Mouse (Mus musculus): ENCODE data around the gene Gm21969. TPM values are rescaled to one million over a fixed set of nuclear protein-coding genes. Genes with fewer than 3 reads are reported as not detected.

Gm21969 gene
- polyA plus RNA-seq (2012; rRNA removed) (0.03 TPM in 1 of 2 replicates, not detected in the other), polyA plus RNA-seq (2014; fragmentation: Nextera tagmentation; extraction: Ambion mirVana) (not detected in 2 replicates)

DNA sequence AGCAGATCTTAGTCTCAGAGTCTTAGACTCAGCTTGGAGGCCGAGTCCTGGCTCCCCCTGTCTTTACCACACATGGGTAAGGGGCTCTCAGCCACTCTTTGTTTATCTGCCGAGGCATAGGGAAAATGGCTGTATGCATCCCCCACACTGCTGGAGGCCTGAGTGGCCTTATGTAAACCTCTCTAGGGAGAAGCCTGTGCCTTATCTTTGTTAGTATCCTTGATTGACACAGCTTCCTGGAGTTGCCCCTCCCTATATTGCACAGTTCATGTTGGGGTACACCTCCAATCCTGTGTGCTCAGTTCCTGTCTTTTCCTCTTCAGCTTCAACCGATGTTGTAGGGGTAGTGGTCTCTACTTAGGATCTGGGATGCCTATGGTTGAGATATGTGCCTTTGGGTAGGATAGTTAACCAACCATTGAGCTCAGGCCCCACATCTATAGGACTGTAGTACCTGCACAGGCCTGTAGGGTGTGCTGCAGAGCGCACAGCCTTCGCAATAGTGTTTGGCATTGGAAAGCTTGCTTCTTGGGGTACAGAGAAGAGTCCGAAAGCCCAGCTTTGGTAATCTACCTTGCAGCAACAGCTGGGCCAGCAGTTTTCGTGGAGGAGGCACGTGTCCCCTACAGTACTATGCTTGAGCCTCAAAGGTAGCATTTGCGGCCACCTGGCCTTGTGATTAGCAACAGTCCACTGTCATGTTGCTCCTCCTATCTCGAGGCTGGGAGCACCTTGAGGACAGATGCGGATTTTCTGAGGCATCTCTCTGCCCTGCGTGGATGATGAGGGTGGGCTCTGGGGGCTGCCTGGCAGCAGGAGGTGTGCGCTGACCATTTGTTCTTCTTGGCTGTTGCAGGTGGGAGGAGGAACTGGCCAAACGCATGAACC lies at the start of gene Gm21969:
Gm21969 (plus strand) TSS at position 830 of the 888 bp plus-strand sequence.
- peak within 1 kb of the TSS; percentile 50 for H3K27ac ChIP-seq (replicated peaks; ENCODE audit: low read depth, low read length)
- peaks cover 37% of the 10 kb centered on the region for H3K4me1 ChIP-seq (ENCODE audit: control insufficient read depth, insufficient read depth, low read length)
- ATAC-seq (ENCODE audit: low FRiP score, low read depth): no peak
- H3K36me3 ChIP-seq (ENCODE audit: control insufficient read depth, insufficient read depth, low read length): peaks cover 26% of the 10 kb centered on the region
- no peak within 1 kb of the TSS for H3K4me3 ChIP-seq (replicated peaks; ENCODE audit: low read length)
- H3K4me2 ChIP-seq (replicated peaks; ENCODE audit: low read depth, low read length, severe bottlenecking): no peak within 1 kb of the TSS
- H3K27me3 ChIP-seq (ENCODE audit: control insufficient read depth, insufficient read depth, low read length): no peaks in the 10 kb centered on the region
- WGBS: 57% methylated on average over 14 of the region's 14 CpGs
- no peak within 1 kb of the TSS for H3K9ac ChIP-seq (ENCODE audit: low read depth, low read length, severe bottlenecking)
- DNase-seq (ENCODE audit: low spot score): no peak
- no peak for TF ChIP-seq POLR2A (IDR thresholded peaks at IDR 0.05; ENCODE audit: borderline replicate concordance, extremely low read depth, insufficient read depth, insufficient read length)
- H3K9me3 ChIP-seq (ENCODE audit: control insufficient read depth, low read length): no peaks in the 10 kb centered on the region

DNA sequence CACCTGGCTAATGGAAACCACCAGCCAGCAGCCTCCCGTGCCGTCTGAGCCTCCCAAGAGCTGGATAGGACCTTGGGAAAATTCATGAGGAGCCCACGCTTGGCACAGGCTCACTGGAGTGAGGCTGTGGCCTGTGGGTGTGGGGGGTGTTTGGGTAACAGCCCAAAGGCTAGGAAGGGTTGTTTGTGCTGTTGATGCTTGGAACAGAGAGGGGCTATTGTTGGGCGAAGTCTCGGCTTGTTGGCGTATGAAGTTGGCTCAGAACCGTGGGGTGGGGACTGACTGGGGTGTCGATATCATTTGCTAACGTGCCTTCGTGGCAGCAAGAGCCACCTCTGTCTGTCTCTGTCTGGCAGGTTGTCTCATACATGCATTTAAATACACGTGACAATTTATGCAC lies 47.8 kb upstream of the Gm21969 start:
- 80% methylated on average over 11 of the region's 11 CpGs for WGBS
- Histone ChIP-seq H3K9ac (ENCODE audit: low read depth, low read length, severe bottlenecking) (no peak overlapping the region), H3K4me1 (ENCODE audit: control insufficient read depth, insufficient read depth, low read length) (no peaks in the 10 kb centered on the region), H3K27me3 (ENCODE audit: control insufficient read depth, insufficient read depth, low read length) (no peaks in the 10 kb centered on the region), H3K36me3 (ENCODE audit: control insufficient read depth, insufficient read depth, low read length) (no peaks in the 10 kb centered on the region), H3K4me2 (replicated peaks; ENCODE audit: low read depth, low read length, severe bottlenecking) (no peak overlapping the region), H3K9me3 (ENCODE audit: control insufficient read depth, low read length) (no peaks in the 10 kb centered on the region), H3K4me3 (replicated peaks; ENCODE audit: low read length) (no peak overlapping the region), H3K27ac (replicated peaks; ENCODE audit: low read depth, low read length) (no peak overlapping the region)
- DNase-seq (ENCODE audit: low spot score) (no peak), ATAC-seq (ENCODE audit: low FRiP score, low read depth) (no peak)
- no peak for TF ChIP-seq POLR2A (IDR thresholded peaks at IDR 0.05; ENCODE audit: borderline replicate concordance, extremely low read depth, insufficient read depth, insufficient read length)

DNA sequence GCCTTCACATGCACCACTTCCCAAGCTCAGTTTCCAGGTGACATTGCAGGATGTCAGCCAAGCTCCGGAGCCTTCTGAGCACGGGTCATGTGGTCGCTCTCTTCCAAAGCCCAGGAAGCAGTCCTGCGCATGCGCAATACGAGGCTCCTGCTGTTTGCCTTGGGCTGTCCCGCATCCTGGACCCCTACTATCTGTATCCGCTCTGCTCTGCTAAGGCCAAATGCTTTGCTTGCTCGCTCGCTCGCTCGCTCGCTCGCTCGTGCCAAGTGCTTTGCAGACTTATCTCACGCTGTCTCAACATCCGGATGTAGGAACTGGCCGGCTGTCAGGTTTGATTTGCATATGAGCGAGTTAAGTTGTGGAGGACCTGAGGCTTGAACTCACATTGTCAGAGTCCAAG lies 47.0 kb upstream of the Gm21969 start:
- WGBS: 72% methylated on average over 19 of the region's 19 CpGs
- H3K27ac ChIP-seq (replicated peaks; ENCODE audit: low read depth, low read length): no peak overlapping the region
- H3K9ac ChIP-seq (ENCODE audit: low read depth, low read length, severe bottlenecking): no peak overlapping the region
- no peak overlapping the region for H3K4me2 ChIP-seq (replicated peaks; ENCODE audit: low read depth, low read length, severe bottlenecking)
- ATAC-seq (ENCODE audit: low FRiP score, low read depth) (no peak), DNase-seq (ENCODE audit: low spot score) (no peak)
- no peaks in the 10 kb centered on the region for H3K27me3 ChIP-seq (ENCODE audit: control insufficient read depth, insufficient read depth, low read length)
- no peaks in the 10 kb centered on the region for H3K4me1 ChIP-seq (ENCODE audit: control insufficient read depth, insufficient read depth, low read length)
- H3K4me3 ChIP-seq (replicated peaks; ENCODE audit: low read length): no peak overlapping the region
- H3K9me3 ChIP-seq (ENCODE audit: control insufficient read depth, low read length): no peaks in the 10 kb centered on the region
- no peaks in the 10 kb centered on the region for H3K36me3 ChIP-seq (ENCODE audit: control insufficient read depth, insufficient read depth, low read length)
- no peak for TF ChIP-seq POLR2A (IDR thresholded peaks at IDR 0.05; ENCODE audit: borderline replicate concordance, extremely low read depth, insufficient read depth, insufficient read length)

DNA sequence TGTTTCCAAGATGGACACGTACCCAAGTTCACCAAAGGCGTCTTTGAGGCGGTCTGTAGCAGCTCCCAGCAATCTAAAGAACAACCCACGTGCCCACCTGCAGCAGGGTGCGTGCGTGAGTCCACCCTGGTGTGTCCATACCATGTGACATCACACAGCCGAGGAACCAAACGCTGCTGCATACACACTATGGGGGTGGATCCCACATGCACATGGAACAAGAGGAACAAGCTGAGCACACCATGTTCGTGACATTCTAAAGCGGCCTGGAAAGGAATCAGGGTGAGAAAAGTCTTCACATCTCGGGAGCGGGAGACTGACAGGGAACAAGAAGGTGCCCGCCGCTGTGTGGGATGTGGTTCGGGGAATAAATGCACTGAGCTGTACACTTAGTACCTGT lies 34.6 kb upstream of the Gm21969 start:
- TF ChIP-seq POLR2A (IDR thresholded peaks at IDR 0.05; ENCODE audit: borderline replicate concordance, extremely low read depth, insufficient read depth, insufficient read length): no peak
- Histone ChIP-seq H3K4me3 (replicated peaks; ENCODE audit: low read length) (no peak overlapping the region), H3K9me3 (ENCODE audit: control insufficient read depth, low read length) (no peaks in the 10 kb centered on the region), H3K27me3 (ENCODE audit: control insufficient read depth, insufficient read depth, low read length) (no peaks in the 10 kb centered on the region), H3K4me1 (ENCODE audit: control insufficient read depth, insufficient read depth, low read length) (no peaks in the 10 kb centered on the region), H3K36me3 (ENCODE audit: control insufficient read depth, insufficient read depth, low read length) (no peaks in the 10 kb centered on the region), H3K9ac (ENCODE audit: low read depth, low read length, severe bottlenecking) (no peak overlapping the region), H3K4me2 (replicated peaks; ENCODE audit: low read depth, low read length, severe bottlenecking) (no peak overlapping the region), H3K27ac (replicated peaks; ENCODE audit: low read depth, low read length) (no peak overlapping the region)
- no peak for DNase-seq (ENCODE audit: low spot score)
- ATAC-seq (ENCODE audit: low FRiP score, low read depth): no peak
- WGBS: 82% methylated on average over 15 of the region's 15 CpGs

DNA sequence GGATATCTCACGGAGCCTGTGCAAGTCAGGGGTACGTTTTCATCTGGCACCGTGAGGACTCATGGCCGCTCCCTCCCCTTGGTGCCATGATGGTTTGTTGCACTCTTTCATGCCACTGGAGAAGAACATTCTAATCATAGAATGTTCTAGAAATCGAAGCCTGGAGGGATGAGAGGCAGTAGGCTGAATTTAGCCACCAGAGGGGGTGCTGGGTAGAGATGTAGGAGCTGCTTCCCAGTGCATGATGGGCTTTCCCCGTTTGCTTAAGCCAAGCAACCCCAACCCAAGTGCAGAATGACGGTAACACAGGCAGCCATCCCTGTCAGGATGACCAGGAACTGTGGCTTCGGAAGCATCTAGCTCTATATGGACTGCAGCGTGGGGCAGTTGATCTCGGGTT lies 32.2 kb upstream of the Gm21969 start:
- H3K4me3 ChIP-seq (replicated peaks; ENCODE audit: low read length): no peak overlapping the region
- no peaks in the 10 kb centered on the region for H3K36me3 ChIP-seq (ENCODE audit: control insufficient read depth, insufficient read depth, low read length)
- H3K27ac ChIP-seq (replicated peaks; ENCODE audit: low read depth, low read length): no peak overlapping the region
- no peak for DNase-seq (ENCODE audit: low spot score)
- WGBS: 77% methylated on average over 10 of the region's 10 CpGs
- no peak overlapping the region for H3K4me2 ChIP-seq (replicated peaks; ENCODE audit: low read depth, low read length, severe bottlenecking)
- H3K9me3 ChIP-seq (ENCODE audit: control insufficient read depth, low read length): no peaks in the 10 kb centered on the region
- H3K4me1 ChIP-seq (ENCODE audit: control insufficient read depth, insufficient read depth, low read length): peaks cover 7% of the 10 kb centered on the region
- TF ChIP-seq POLR2A (IDR thresholded peaks at IDR 0.05; ENCODE audit: borderline replicate concordance, extremely low read depth, insufficient read depth, insufficient read length): no peak
- no peak overlapping the region for H3K9ac ChIP-seq (ENCODE audit: low read depth, low read length, severe bottlenecking)
- no peaks in the 10 kb centered on the region for H3K27me3 ChIP-seq (ENCODE audit: control insufficient read depth, insufficient read depth, low read length)
- no peak for ATAC-seq (ENCODE audit: low FRiP score, low read depth)

Measured in limb, embryonic 14.5 days (tissue).